Mouse (Mus musculus) midbrain, embryonic 12.5 days (tissue): ENCODE data around the gene D630036H23Rik. TPM values are rescaled to one million over a fixed set of nuclear protein-coding genes. Genes with fewer than 3 reads are reported as not detected.
"Not testable (repeated sequence)": the region's sequence is repeated elsewhere in the genome, so short reads cannot be mapped to it uniquely, and the experiment has no call there.

Source experiments
- ATAC-seq: fragments of 200-750 bp; cut with Nextera tagmentation; 2 replicates; pipeline ENCODE4 v1.8.0; 2017; ENCODE audit warnings: low read depth, moderate TSS enrichment, moderate library complexity; ENCODE audit not compliant: low FRiP score
- H3K27ac ChIP-seq: fragments of 300-500 bp; sonication (generic); replicated peaks from 2 replicates; pipeline ENCODE4 v1.5.1; 2016; ENCODE audit warnings: mild to moderate bottlenecking
- H3K27me3 ChIP-seq: fragments of 300-500 bp; sonication (generic); 2 replicates; pipeline ENCODE4 v1.6.1; 2016; ENCODE audit warnings: mild to moderate bottlenecking
- H3K36me3 ChIP-seq: fragments of 300-500 bp; sonication (generic); 2 replicates; pipeline ENCODE4 v1.6.1; 2016
- H3K4me1 ChIP-seq: fragments of 300-500 bp; sonication (generic); 2 replicates; pipeline ENCODE4 v1.6.1; 2016
- H3K4me2 ChIP-seq: fragments of 300-500 bp; sonication (generic); replicated peaks from 2 replicates; pipeline ENCODE4 v1.6.1; 2016; ENCODE audit warnings: mild to moderate bottlenecking, moderate library complexity
- H3K4me3 ChIP-seq: fragments of 300-500 bp; sonication (generic); 2 replicates; pipeline ENCODE4 v1.5.1; 2016; ENCODE audit warnings: mild to moderate bottlenecking
- H3K9ac ChIP-seq: fragments of 300-500 bp; sonication (generic); replicated peaks from 2 replicates; pipeline ENCODE4 v1.6.1; 2016; ENCODE audit warnings: mild to moderate bottlenecking, moderate library complexity
- H3K9me3 ChIP-seq: fragments of 300-500 bp; sonication (generic); 2 replicates; pipeline ENCODE4 v1.6.1; 2016; ENCODE audit warnings: mild to moderate bottlenecking
- whole genome bisulfite sequencing: fragments of 180-500 bp; shearing (Covaris S2); methylation state at CpG from one replicate; pipeline ENCODE4 v1.1.7; 2016; 5-methylcytosine and 5-hydroxymethylcytosine counted together
- polyA plus RNA-seq: library from polyadenylated mRNA; unstranded; fragments of >200 nt; fragmentation: Nextera tagmentation; extraction: Ambion mirVana; gene quantifications from 2 replicates; pipeline ENCODE4 v1.2.1, GENCODE M21; 2016

D630036H23Rik gene
- 0.62 and 1.1 TPM in 2 replicates for polyA plus RNA-seq

DNA sequence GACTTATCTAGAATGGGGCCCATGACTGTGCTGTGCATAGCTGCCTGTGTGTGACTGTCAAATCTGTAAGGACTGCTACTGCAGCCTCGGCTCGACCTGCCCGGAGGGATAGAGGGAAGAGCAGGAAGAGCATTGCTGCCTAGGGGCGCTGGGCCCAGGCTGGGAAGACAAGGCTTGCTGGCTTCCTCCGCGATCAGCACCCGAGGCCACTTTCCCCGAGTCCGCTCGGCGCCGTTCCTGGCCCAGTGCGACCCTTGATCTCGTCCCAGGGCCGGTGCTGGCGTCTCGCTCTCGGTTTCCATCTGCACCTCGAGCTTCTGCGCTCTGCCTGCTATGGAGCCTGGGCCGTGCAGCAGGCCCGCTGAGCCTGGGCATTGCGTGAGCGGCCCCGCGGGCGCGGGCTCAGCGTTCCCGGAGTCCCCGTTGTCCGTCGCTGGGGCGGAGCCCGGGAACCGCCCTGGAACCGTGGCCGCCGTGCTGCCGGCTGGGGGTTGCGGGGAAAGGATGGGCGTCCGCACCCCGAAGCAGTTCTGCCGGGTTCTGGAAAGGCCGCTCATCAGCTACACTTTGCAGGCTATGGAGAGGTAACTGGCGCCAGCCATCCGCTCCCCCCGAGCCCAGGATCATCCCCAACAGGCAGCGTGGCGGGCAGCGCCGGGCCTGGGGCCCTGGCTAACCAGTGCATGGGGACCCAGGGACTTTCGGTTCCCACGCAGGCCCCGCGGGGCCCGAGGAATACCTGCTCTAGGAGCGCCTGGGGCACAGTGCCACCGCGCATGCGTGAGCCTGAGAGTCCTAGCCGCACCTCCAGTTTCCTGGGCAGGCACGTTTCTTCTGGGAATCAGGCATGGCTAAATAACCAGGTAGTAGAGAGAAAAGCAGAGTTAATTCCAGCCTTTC lies at the start of gene D630036H23Rik, which contains the start of gene Ispd:
Gene D630036H23Rik (minus strand): TSS at position 741 of the 900 bp plus-strand sequence.
Gene Ispd (plus strand): TSS at position 10 of the 900 bp plus-strand sequence.
- peak; percentile 96 for ATAC-seq
- H3K4me2 ChIP-seq = peak within 1 kb of the TSS; percentile 65
- H3K36me3 ChIP-seq = no peaks in the 10 kb centered on the region
- no peaks in the 10 kb centered on the region for H3K27me3 ChIP-seq
- peak within 1 kb of the TSS; percentile 94 for H3K9ac ChIP-seq
- no peaks in the 10 kb centered on the region for H3K9me3 ChIP-seq
- H3K4me1 ChIP-seq = peaks cover 13% of the 10 kb centered on the region
- peak within 1 kb of the TSS; percentile 94 for H3K27ac ChIP-seq
- peak within 1 kb of the TSS; percentile 59 for H3K4me3 ChIP-seq
- under 1% methylated on average over 62 of the region's 64 CpGs for WGBS

GRCm38 (mm10) chr12:36426163-36427045 lies 44.4 kb upstream of the D630036H23Rik start:
- Histone ChIP-seq H3K9ac (no peak overlapping the region), H3K9me3 (no peaks in the 10 kb centered on the region), H3K4me1 (no peaks in the 10 kb centered on the region), H3K27ac (no peak overlapping the region), H3K4me2 (no peak overlapping the region), H3K27me3 (no peaks in the 10 kb centered on the region), H3K36me3 (no peaks in the 10 kb centered on the region), H3K4me3 (no peak overlapping the region)
- 0 out of 2 replicates have a peak, but pooled peaks have one; percentile 34 for ATAC-seq
- 73% methylated on average over 15 of the region's 15 CpGs for WGBS

GRCm38 (mm10) chr12:36425258-36425657 lies 43.3 kb upstream of the D630036H23Rik start:
- Histone ChIP-seq H3K4me2 (no peak overlapping the region), H3K9ac (no peak overlapping the region), H3K36me3 (no peaks in the 10 kb centered on the region), H3K27me3 (no peaks in the 10 kb centered on the region), H3K9me3 (no peaks in the 10 kb centered on the region), H3K27ac (no peak overlapping the region), H3K4me3 (no peak overlapping the region), H3K4me1 (no peaks in the 10 kb centered on the region)
- no peak for ATAC-seq
- WGBS = 84% methylated on average over 7 of the region's 7 CpGs

DNA sequence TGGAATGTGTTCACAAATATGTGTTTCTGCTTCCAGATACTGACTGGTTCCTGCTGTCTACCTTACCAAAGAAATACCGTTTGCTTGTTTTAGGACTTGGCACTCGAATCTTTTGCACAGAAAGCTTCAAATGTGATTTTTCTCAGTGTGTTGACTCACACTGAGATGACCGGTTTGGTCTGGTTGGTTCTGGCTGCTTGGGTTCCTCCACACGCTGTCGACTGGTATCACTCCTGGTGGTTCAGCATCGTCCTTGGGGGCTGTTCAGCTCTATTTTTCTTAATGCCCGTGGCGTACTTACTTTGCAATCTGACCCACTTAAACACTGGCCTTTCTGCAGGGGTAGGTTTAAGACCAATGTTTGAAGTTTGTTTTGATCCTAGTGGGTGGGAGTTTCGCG lies 41.7 kb upstream of the D630036H23Rik start:
- Histone ChIP-seq H3K27ac (no peak overlapping the region), H3K27me3 (no peaks in the 10 kb centered on the region), H3K9ac (no peak overlapping the region), H3K4me3 (no peak overlapping the region), H3K4me1 (no peaks in the 10 kb centered on the region), H3K9me3 (no peaks in the 10 kb centered on the region), H3K4me2 (no peak overlapping the region), H3K36me3 (no peaks in the 10 kb centered on the region)
- WGBS = 76% methylated on average over 10 of the region's 10 CpGs
- ATAC-seq = no peak

- H3K9ac ChIP-seq = no peak overlapping the region
- H3K27ac ChIP-seq = no peak overlapping the region
- no peaks in the 10 kb centered on the region for H3K4me1 ChIP-seq
- no peak overlapping the region for H3K4me2 ChIP-seq
- no peaks in the 10 kb centered on the region for H3K36me3 ChIP-seq
- WGBS = 97% methylated on average over 2 of the region's 2 CpGs
- no peak for ATAC-seq
- no peaks in the 10 kb centered on the region for H3K27me3 ChIP-seq
- no peak overlapping the region for H3K4me3 ChIP-seq
- no peaks in the 10 kb centered on the region for H3K9me3 ChIP-seq
Observed at GRCm38 (mm10) chr12:36395115-36395514, 13.1 kb upstream of the D630036H23Rik start.

GRCm38 (mm10) chr12:36386991-36387390 lies 5.0 kb upstream of the D630036H23Rik start:
- no peak overlapping the region for H3K9ac ChIP-seq
- no peak overlapping the region for H3K4me3 ChIP-seq
- no peak for ATAC-seq
- H3K4me1 ChIP-seq = no peaks in the 10 kb centered on the region
- no peak overlapping the region for H3K4me2 ChIP-seq
- no peaks in the 10 kb centered on the region for H3K36me3 ChIP-seq
- H3K27ac ChIP-seq = no peak overlapping the region
- no peaks in the 10 kb centered on the region for H3K27me3 ChIP-seq
- WGBS = 93% methylated on average over 4 of the region's 4 CpGs
- no peaks in the 10 kb centered on the region for H3K9me3 ChIP-seq

GRCm38 (mm10) chr12:36385386-36385785 lies 3.4 kb upstream of the D630036H23Rik start:
- Histone ChIP-seq H3K4me2 (no peak overlapping the region), H3K9ac (no peak overlapping the region), H3K9me3 (no peaks in the 10 kb centered on the region), H3K27ac (no peak overlapping the region), H3K4me3 (no peak overlapping the region), H3K27me3 (no peaks in the 10 kb centered on the region), H3K36me3 (no peaks in the 10 kb centered on the region), H3K4me1 (peaks cover 9% of the 10 kb centered on the region)
- 65% methylated on average over 6 of the region's 6 CpGs for WGBS
- ATAC-seq = no peak

DNA sequence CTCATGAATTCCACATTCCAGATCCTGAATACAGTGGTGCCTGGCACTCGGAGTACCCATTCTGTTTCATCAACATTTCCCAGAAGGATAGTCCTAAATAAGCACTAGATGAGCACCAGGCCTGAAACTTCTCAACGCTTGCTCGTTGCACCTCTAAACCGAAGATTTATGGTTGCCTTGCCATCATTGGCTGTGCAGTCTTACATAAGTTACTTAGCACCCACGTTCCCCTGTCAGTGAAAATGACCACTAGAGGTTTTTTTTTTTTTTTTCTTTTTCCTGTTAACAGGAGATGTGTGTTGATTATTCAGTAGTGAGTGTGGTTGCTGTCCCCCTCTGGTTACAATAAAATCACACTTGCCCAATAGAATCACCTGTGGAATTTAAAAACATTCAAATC lies 1.2 kb downstream of the D630036H23Rik start:
- H3K4me3 ChIP-seq = no peak overlapping the region

DNA sequence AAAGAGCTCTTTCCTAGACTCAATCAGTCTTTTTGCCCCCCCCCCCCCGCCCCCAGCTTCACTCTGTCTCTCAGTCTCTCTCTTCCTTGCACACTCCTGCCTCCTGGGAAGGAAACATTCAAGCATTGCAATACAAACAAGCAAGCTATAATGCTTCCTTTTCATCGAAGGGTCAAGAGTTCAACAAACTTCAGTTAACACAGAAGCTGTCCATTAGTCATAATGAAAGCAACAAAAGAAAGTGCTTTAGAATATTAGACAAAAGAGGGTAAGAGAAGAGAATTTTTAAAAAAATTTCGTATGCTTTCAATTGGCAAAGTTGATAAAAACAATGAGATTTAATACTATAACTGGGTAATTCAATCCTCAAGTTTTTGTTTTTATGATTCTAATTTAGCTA lies 1.7 kb downstream of the D630036H23Rik start:
- no peak for ATAC-seq
- 29% methylated on average over 3 of the region's 3 CpGs for WGBS

More for the DNA sequence above, 1.2 kb downstream of the D630036H23Rik start:
- Histone ChIP-seq H3K36me3 (no peaks in the 10 kb centered on the region), H3K9ac (no peak overlapping the region), H3K4me1 (peaks cover 13% of the 10 kb centered on the region), H3K4me2 (peak overlapping the region; percentile 65), H3K9me3 (no peaks in the 10 kb centered on the region), H3K27me3 (no peaks in the 10 kb centered on the region), H3K27ac (no peak overlapping the region)
- no peak for ATAC-seq
- 73% methylated on average over 5 of the region's 5 CpGs for WGBS

DNA sequence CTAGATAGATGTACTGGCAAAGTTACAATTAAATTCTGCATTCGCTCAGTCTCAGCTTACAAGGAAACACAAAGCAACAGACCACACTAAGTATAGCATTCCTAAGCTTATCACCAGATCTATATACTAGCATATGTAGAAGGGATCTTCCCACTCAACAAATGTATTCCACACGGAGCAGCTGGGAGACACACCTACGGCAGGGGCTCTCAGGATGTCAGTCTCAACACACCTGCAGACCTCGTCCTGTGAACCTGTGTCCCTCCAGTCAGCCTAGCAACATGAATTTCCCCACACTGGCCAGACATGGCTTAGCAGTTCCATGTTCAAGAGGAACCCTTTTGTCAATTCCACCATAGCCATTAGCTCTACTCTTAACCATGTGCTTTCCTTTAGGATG lies 5.6 kb downstream of the D630036H23Rik start:
- not testable (repeated sequence) for H3K4me3 ChIP-seq, H3K9me3 ChIP-seq, H3K9ac ChIP-seq, H3K27ac ChIP-seq, ATAC-seq, H3K36me3 ChIP-seq, H3K27me3 ChIP-seq, H3K4me2 ChIP-seq
- 93% methylated on average over 3 of the region's 4 CpGs for WGBS
- peaks cover 12% of the 10 kb centered on the region for H3K4me1 ChIP-seq

More for the DNA sequence above, 1.7 kb downstream of the D630036H23Rik start:
- Histone ChIP-seq H3K27me3 (no peaks in the 10 kb centered on the region), H3K27ac (no peak overlapping the region), H3K4me2 (no peak overlapping the region), H3K36me3 (no peaks in the 10 kb centered on the region), H3K4me3 (no peak overlapping the region), H3K4me1 (peaks cover 13% of the 10 kb centered on the region), H3K9ac (no peak overlapping the region), H3K9me3 (no peaks in the 10 kb centered on the region)

DNA sequence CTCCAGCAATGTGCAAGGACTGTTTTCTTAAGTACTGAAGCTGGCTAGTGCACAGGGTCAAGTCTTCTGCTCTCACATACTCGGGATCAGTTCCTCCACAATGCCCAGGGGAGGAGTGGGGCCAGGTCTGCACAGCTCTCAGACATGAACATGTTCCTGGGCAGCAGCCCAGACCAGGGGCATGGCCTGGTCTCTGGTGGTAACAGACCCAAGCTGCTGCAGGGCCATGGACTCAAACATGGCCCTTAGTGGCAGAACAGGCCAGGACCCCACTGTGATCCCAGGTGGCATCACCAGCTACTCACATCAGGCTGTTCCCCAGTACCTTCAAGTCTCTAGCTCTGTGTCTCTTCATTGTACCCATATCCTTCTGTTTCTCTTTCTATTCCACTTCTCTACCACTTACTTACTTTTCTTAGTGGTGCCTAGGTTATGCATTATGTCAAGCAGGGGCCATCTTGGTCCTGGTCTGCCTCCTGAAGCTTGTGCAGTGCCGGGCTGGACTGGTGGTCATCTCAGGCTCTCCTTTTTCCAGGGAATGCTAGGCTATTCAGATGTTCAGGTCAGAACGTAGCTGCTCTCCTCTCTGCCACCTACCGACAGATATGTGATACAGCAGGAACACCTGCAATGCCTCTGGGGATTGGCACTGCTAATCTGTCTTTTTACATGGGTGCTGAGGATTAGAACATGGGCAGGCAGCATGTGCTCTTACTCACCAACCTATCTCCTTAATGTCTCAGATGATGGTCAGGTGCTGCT lies 8.6 kb downstream of the D630036H23Rik start:
- Histone ChIP-seq H3K4me1 (no peaks in the 10 kb centered on the region), H3K4me2 (no peak overlapping the region), H3K27me3 (no peaks in the 10 kb centered on the region), H3K4me3 (no peak overlapping the region), H3K9me3 (no peaks in the 10 kb centered on the region), H3K9ac (no peak overlapping the region), H3K36me3 (no peaks in the 10 kb centered on the region), H3K27ac (no peak overlapping the region)
- no peak for ATAC-seq
- 39% methylated on average over 4 of the region's 4 CpGs for WGBS
